Mouse (Mus musculus): Measurements from ENCODE around the gene Cnbd2. TPM values are rescaled to one million over a fixed set of nuclear protein-coding genes. Genes with fewer than 3 reads are reported as not detected.
"Not testable (repeated sequence)": the region's sequence is repeated elsewhere in the genome, so short reads cannot be mapped to it uniquely, and the experiment has no call there.

Cnbd2 gene
- polyA plus RNA-seq, 1 experiment from 2014 or later, result 4.3 TPM

DNA sequence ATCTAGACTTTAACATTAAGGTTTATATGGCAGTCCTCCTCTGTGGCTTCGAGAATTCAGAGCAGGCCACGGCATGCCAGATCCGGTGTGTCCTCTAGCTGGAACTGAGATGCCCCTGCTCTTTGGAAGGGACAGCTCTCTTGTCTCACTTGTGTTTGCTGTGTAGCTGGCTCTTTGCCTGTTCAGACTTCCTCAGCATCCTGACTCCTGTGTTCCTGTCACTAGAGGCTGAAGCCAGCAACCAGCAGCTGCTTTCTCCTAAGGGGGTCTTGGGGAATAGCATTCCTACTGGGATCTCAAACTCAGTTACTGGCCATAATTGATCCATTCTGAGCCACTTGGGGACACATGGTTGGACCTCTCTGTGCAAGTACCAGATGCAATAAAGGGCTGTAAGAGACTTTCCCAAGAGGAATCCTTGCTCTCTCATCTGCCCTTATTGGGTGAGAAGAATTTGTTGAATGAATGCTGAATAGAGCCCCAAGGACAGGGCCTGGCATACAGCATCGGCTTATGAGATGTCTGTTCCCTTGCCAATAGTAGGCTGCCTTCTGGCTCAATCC is 37.3 kb downstream of the Cnbd2 start:
- H3K36me3 ChIP-seq, result no peaks in the 10 kb centered on the region
- H3K27me3 ChIP-seq (replicated peaks), result no peaks in the 10 kb centered on the region
- H3K27ac ChIP-seq, result no peak overlapping the region

DNA sequence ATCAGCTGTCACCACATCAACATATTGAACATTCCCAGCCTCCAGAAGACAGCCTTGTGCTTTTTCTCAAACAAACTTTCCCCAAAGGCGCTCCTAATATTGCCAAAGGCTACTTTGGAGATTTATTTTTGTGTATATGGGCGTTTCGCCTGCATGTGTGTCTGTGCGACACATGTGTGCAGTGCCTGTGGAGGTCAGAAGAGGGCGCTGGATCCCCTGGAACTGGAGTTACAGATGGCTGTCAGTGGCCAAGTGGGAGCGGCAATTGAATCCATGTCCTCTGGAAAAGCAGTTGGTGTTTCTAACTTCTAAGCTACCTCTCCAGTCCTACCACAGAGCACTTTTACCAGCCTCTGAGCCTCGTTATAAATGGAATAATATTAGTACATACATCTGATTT is 39.1 kb downstream of the Cnbd2 start:
- Histone ChIP-seq H3K27me3 (replicated peaks) (no peaks in the 10 kb centered on the region), H3K4me1 (no peaks in the 10 kb centered on the region), H3K27ac (no peak overlapping the region), H3K9ac (no peak overlapping the region), H3K9me3 (no peaks in the 10 kb centered on the region), H3K4me2 (no peak overlapping the region), H3K4me3 (replicated peaks) (no peak overlapping the region), H3K36me3 (no peaks in the 10 kb centered on the region)
- ATAC-seq (ENCODE audit: insufficient read depth, low FRiP score, low read depth), result no peak
- WGBS, result 81% methylated on average over 7 of the region's 7 CpGs

More for the DNA sequence above, 37.3 kb downstream of the Cnbd2 start:
- WGBS, result 89% methylated on average over 4 of the region's 4 CpGs
- no peak for ATAC-seq (ENCODE audit: insufficient read depth, low FRiP score, low read depth)
- no peak overlapping the region for H3K9ac ChIP-seq
- H3K4me3 ChIP-seq (replicated peaks), result no peak overlapping the region
- H3K9me3 ChIP-seq, result no peaks in the 10 kb centered on the region
- H3K4me1 ChIP-seq, result no peaks in the 10 kb centered on the region
- H3K4me2 ChIP-seq, result no peak overlapping the region

DNA sequence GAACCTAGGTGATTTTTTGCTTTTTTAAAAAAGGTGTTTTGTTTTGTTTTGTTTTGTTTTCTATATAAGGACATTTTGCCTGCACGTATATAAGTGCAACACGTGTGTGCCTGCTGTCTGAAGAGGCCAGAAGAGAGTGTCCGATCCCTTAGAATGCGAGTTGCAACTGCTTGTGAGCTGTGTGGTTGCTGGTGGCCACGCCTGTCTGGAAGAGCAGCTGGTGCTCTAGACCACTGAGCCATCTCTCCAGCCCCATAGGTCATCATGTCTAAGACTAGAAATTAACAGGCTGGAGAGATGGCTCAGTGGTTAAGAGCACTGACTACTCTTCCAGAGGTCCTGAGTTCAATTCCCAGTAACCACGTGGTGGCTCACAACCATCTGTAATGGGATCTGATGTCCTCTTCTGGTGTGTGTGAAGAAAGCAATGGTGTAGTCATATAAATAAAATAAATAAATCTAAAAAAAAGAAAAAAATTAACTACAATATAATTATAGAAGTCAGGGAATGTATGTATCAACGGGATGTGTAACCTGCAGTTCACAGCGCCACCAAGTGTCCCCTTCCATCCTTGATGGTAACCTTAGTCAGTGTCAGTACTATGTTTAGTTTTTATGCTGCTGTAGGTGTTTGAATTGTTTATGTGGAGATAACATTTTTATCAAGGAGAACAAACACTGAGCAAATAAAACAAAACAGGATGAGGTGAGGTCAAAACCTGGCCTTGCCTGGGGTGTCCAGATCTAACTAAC is 40.5 kb downstream of the Cnbd2 start:
- H3K4me3 ChIP-seq (replicated peaks), result no peak overlapping the region
- H3K4me2 ChIP-seq, result no peak overlapping the region
- H3K9ac ChIP-seq, result no peak overlapping the region
- no peaks in the 10 kb centered on the region for H3K9me3 ChIP-seq
- no peak for ATAC-seq (ENCODE audit: insufficient read depth, low FRiP score, low read depth)
- no peaks in the 10 kb centered on the region for H3K36me3 ChIP-seq
- H3K27ac ChIP-seq, result no peak overlapping the region
- H3K4me1 ChIP-seq, result no peaks in the 10 kb centered on the region
- 73% methylated on average over 8 of the region's 8 CpGs for WGBS
- no peaks in the 10 kb centered on the region for H3K27me3 ChIP-seq (replicated peaks)

DNA sequence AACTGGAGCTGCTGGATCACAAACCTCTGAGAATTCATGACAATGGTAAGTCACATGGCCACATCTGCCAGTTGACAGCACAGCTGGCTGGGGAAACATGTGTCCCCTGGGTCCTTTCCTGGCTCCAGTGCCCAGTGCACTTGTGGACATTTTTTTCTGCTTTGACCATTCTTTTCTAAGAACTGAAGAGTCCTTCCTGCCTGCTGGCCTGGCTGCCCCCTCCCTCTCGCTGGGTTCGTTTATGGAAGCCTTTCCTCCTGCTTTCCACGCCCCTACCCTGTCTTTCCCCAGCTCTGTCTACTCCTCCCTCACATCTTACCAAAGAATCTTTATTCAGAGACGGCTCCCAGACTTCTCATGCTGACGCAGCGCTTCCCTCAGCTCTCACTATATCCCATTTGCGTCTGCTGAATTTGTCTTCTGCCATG is 41.2 kb downstream of the Cnbd2 start:
- H3K27ac ChIP-seq, result no peak overlapping the region
- H3K36me3 ChIP-seq, result no peaks in the 10 kb centered on the region
- H3K27me3 ChIP-seq (replicated peaks), result no peaks in the 10 kb centered on the region
- no peak for ATAC-seq (ENCODE audit: insufficient read depth, low FRiP score, low read depth)
- no peaks in the 10 kb centered on the region for H3K4me1 ChIP-seq
- H3K9ac ChIP-seq, result no peak overlapping the region
- H3K4me3 ChIP-seq (replicated peaks), result no peak overlapping the region
- H3K9me3 ChIP-seq, result no peaks in the 10 kb centered on the region
- no peak overlapping the region for H3K4me2 ChIP-seq
- 35% methylated on average over 7 of the region's 7 CpGs for WGBS

DNA sequence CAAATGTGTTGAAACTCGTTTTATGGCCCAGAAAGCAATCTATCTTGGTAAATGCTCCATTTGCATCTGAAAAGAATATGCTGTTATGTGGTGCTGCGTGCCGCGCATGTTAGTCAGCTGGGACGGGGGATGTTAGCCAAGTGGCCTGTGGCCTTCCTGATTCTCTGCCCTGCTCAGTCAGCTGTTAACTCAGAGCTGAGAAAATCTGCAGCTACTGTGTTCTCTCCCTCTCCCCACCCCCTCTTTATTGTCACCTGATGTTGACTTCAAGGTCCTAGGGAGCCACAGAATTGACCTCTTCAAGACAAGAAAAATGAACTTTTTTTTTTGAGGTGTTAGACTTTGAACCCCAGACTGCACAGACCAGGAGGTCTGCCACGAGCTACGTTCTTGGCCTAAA is 43.9 kb downstream of the Cnbd2 start:
- H3K27ac ChIP-seq, result no peak overlapping the region
- no peaks in the 10 kb centered on the region for H3K27me3 ChIP-seq (replicated peaks)
- no peak overlapping the region for H3K4me2 ChIP-seq
- H3K4me3 ChIP-seq (replicated peaks), result no peak overlapping the region
- ATAC-seq (ENCODE audit: insufficient read depth, low FRiP score, low read depth), result no peak
- H3K9me3 ChIP-seq, result no peaks in the 10 kb centered on the region
- H3K36me3 ChIP-seq, result no peaks in the 10 kb centered on the region
- no peak overlapping the region for H3K9ac ChIP-seq
- no peaks in the 10 kb centered on the region for H3K4me1 ChIP-seq
- WGBS, result 60% methylated on average over 7 of the region's 7 CpGs

DNA sequence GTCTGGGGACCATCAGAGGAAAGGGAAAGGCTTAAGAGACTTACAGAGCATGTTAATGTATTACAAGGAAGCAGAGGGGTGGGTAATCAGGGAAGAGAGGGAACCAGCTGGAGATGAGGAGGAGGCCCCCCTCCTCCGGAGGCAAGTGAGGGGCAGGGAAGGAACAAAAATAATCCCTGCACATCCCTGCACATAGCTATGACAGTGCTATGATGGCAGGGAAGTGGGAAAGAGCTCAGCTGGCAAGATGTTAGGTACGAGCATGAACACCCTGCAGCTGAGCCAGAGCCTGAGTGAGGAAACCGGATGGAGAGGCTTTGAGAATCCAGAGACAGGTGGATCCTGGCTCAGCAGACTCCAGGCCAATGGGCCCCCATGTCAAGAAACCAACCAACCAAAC is 56.4 kb downstream of the Cnbd2 start:
- Histone ChIP-seq H3K4me2 (no peak overlapping the region), H3K27ac (no peak overlapping the region), H3K9ac (no peak overlapping the region), H3K27me3 (replicated peaks) (no peaks in the 10 kb centered on the region), H3K36me3 (no peaks in the 10 kb centered on the region), H3K4me3 (replicated peaks) (no peak overlapping the region), H3K9me3 (no peaks in the 10 kb centered on the region), H3K4me1 (no peaks in the 10 kb centered on the region)
- ATAC-seq (ENCODE audit: insufficient read depth, low FRiP score, low read depth), result no peak
- 63% methylated on average over 3 of the region's 3 CpGs for WGBS

DNA sequence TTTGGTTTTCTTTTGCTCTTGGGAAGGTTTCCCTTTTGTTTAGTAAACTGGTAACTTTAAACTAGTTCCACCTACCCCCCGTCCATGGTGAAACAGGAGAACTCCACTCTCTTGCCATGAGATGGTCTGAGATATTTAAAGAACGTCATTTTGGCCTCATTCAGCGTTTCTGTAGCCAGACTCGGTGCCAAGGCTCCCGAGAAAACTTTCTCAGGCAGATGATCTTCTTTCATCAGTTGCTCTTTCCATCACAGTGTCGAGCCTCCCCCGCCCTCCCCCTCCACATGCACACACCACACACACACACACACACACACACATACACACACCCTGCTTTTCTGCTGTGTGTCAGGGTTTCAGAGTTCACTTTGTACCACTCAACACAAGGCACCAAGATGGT is 58.8 kb downstream of the Cnbd2 start:
- Histone ChIP-seq H3K9me3 (no peaks in the 10 kb centered on the region), H3K4me3 (replicated peaks) (no peak overlapping the region), H3K27ac (no peak overlapping the region), H3K4me1 (no peaks in the 10 kb centered on the region), H3K36me3 (no peaks in the 10 kb centered on the region), H3K27me3 (replicated peaks) (no peaks in the 10 kb centered on the region), H3K9ac (no peak overlapping the region), H3K4me2 (no peak overlapping the region)
- WGBS, result 74% methylated on average over 7 of the region's 7 CpGs
- ATAC-seq (ENCODE audit: insufficient read depth, low FRiP score, low read depth), result no peak

DNA sequence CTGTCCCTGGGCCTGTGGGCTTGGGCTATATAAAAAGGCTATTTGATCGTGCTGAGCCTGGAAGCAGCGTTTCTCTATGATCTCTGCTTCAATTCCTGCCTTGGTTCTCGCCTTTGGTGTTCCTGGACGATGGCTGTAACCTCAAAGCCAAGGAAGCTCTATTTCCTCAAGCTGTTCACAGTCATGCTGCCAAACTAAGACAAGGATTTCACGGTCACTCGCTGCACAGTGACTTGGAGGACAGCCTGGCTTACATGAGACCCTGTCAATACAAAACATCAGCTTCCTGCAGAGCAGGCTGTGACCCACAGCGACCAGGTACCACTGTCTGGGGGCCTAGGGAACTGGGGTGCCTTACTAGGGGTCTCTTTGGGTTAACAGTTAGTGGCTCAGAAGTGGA is 64.9 kb downstream of the Cnbd2 start:
- H3K27ac ChIP-seq, result no peak overlapping the region
- H3K4me3 ChIP-seq (replicated peaks), result no peak overlapping the region
- no peak for ATAC-seq (ENCODE audit: insufficient read depth, low FRiP score, low read depth)
- WGBS, result 82% methylated on average over 7 of the region's 7 CpGs
- H3K4me1 ChIP-seq, result no peaks in the 10 kb centered on the region
- H3K36me3 ChIP-seq, result no peaks in the 10 kb centered on the region
- no peaks in the 10 kb centered on the region for H3K27me3 ChIP-seq (replicated peaks)
- H3K4me2 ChIP-seq, result no peak overlapping the region
- H3K9me3 ChIP-seq, result no peaks in the 10 kb centered on the region
- H3K9ac ChIP-seq, result no peak overlapping the region

DNA sequence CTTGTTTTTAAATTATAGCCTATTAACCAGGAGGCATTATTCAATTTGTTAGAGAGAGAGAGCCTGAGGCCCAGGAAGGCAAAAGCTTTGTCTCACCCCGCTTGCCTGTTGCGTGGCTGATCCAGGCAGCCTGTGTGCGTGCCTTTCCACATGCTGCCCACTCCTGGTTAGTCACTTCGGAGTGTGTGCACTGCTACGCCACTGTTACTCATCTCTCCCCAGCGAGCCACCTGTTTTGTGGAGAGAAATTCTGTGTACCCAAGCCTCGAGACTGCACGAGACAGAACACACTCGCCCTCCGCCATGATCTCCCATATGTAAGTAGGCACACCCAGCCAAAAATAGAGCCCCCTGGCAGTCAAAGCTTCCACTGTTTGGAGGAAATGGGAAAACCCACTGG is 67.8 kb downstream of the Cnbd2 start:
- H3K27ac ChIP-seq, result no peak overlapping the region
- ATAC-seq (ENCODE audit: insufficient read depth, low FRiP score, low read depth), result no peak
- H3K36me3 ChIP-seq, result no peaks in the 10 kb centered on the region
- H3K9me3 ChIP-seq, result no peaks in the 10 kb centered on the region
- no peak overlapping the region for H3K4me3 ChIP-seq (replicated peaks)
- no peak overlapping the region for H3K9ac ChIP-seq
- H3K27me3 ChIP-seq (replicated peaks), result no peaks in the 10 kb centered on the region
- 83% methylated on average over 10 of the region's 10 CpGs for WGBS
- H3K4me2 ChIP-seq, result no peak overlapping the region
- no peaks in the 10 kb centered on the region for H3K4me1 ChIP-seq

DNA sequence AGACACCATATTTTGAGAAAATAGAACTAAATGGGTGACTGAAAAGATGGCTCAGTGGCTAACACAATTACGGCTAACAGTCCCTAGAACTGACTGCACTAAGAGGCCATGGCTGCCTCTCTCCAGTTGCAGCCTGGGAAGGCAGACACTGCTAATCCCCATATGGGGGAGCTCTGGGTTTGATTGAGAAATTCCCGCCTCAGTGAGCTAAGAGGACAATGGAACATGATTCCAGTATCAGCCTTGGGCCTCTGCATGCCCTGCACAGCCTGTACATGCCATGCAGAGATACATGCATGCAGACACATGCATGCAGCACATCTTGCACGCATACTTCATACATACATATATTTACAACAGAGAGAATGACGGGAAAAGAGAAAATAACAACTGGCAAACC is 69.3 kb downstream of the Cnbd2 start:
- H3K4me2 ChIP-seq, result no peak overlapping the region
- ATAC-seq (ENCODE audit: insufficient read depth, low FRiP score, low read depth), result no peak
- no peak overlapping the region for H3K4me3 ChIP-seq (replicated peaks)
- H3K27me3 ChIP-seq (replicated peaks), result no peaks in the 10 kb centered on the region
- no peaks in the 10 kb centered on the region for H3K4me1 ChIP-seq
- 73% methylated on average over 4 of the region's 4 CpGs for WGBS
- no peaks in the 10 kb centered on the region for H3K36me3 ChIP-seq
- H3K9ac ChIP-seq, result no peak overlapping the region
- H3K27ac ChIP-seq, result no peak overlapping the region
- no peaks in the 10 kb centered on the region for H3K9me3 ChIP-seq

DNA sequence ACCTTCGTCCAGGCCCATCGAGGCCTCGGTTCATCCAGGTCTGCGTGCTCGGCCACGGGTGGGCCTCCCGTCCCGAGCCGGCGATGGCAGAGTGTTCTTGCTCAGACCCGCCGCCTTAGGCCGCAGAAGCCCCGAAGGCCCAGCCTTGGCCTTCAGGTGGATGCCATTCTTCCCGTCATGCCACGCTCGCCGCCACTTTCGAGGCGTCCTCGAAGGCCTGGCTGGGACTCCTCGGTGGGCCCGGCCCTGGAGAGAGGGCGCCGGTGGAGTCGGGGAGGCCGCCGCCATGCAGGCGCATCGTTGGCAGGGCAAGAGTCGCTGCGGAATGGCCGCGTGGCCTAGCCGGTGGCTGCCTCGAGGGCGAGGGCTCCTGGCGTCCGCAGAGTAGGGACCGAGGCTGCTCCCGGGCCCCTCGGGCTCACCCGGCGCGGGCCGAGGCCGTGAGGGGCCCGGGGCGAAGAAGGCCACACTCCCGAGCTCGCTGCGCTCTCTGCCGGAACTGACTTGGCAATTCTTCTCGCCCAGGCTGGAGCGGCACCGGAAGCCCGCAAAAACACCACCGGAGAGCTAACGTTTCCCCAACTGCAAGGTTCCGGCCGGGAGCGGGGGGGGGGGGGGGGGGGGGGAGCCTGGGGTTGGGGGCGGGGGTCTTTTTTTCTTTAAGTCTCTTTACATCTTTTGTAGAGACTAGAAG is 80.5 kb downstream of the Cnbd2 start:
- ATAC-seq (ENCODE audit: insufficient read depth, low FRiP score, low read depth), result peak; percentile 92
- H3K4me1 ChIP-seq; H3K27ac ChIP-seq; H3K9ac ChIP-seq; H3K9me3 ChIP-seq; H3K27me3 ChIP-seq (replicated peaks); H3K36me3 ChIP-seq: not testable (repeated sequence)
- Histone ChIP-seq H3K4me3 (replicated peaks) (peak overlapping the region; percentile 38), H3K4me2 (peak overlapping the region; percentile 34; the same call in 1 of the 2 replicates)
- WGBS, result 0% methylated on average over 12 of the region's 63 CpGs

DNA sequence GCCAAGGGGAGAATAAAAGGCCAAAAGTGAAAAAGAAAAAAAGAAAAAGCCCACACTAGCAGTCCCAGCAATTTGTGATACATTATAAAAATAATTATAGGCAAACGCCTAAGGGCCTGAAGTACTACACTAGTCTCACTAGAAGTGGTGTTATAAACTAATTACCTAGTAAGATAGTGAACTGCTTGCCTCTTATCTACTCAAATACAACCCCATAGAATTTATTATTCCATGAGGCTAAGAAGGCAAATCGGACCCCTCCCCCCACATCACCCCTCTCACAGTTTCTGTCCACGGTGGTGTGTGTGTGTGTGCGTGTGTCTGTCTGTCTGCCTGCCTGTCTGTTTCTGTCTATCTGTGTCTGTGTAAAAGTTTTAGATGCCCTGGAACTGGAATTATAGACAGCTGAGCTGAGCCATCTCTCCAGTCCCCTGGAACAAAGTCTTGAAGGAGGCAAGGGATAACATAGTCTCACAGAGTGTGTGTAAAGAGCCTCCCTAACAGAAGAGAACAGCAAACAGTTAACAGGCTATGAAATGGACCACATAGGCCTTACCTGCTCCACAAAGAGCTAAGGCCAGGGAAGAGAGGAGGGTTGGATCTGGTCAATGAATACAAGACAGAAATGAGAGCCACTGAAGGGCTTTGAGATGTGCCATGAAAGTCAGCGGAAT is 81.2 kb downstream of the Cnbd2 start:
- Histone ChIP-seq H3K9ac (no peak overlapping the region), H3K36me3 (no peaks in the 10 kb centered on the region), H3K4me2 (peak overlapping the region; percentile 34; the same call in 1 of the 2 replicates), H3K4me1 (no peaks in the 10 kb centered on the region), H3K27ac (no peak overlapping the region), H3K9me3 (no peaks in the 10 kb centered on the region), H3K4me3 (replicated peaks) (peak overlapping the region; percentile 38; the same call in 1 of the 2 replicates), H3K27me3 (replicated peaks) (no peaks in the 10 kb centered on the region)
- 57% methylated on average over 5 of the region's 5 CpGs for WGBS
- no peak for ATAC-seq (ENCODE audit: insufficient read depth, low FRiP score, low read depth)
